Mouse (Mus musculus) MEL (cell line): ENCODE results near the gene Olfr550. TPM values are rescaled to one million over a fixed set of nuclear protein-coding genes. Genes with fewer than 3 reads are reported as not detected.

Source experiments
- DNase-seq: peaks from one replicate; pipeline ENCODE4 v3.0.0; 2011; ENCODE audit warnings: low read depth, low spot score
- H3K27ac ChIP-seq: 2 replicates; pipeline ENCODE4 v1.5.1; 2012; ENCODE audit warnings: low read depth, mild to moderate bottlenecking, control low read depth, low read length, moderate library complexity; ENCODE audit not compliant: control insufficient read depth
- H3K27me3 ChIP-seq, 2 experiments: fragments of 150-350 bp in 1 of 2; sonication (generic) in 1 of 2; 2 replicates each; pipeline ENCODE4 v1.6.1; 2012; ENCODE audit warnings: low read length in 2 of 2, mild to moderate bottlenecking in 2 of 2, improper control_type of control experiment in 1 of 2, moderate library complexity in 1 of 2; ENCODE audit not compliant: insufficient read depth in 2 of 2, control insufficient read depth in 1 of 2
- H3K36me3 ChIP-seq, 2 experiments: 2 replicates each; pipeline ENCODE4 v1.6.1; 2012 to 2014; ENCODE audit warnings: low read length in 2 of 2, improper control_type of control experiment in 1 of 2, inconsistent platforms in 1 of 2, mild to moderate bottlenecking in 1 of 2; ENCODE audit not compliant: insufficient read depth in 2 of 2, control insufficient read depth in 1 of 2
- H3K4me1 ChIP-seq, 2 experiments: fragments of 150-350 bp in 1 of 2; sonication (generic) in 1 of 2; 2 replicates each; pipeline ENCODE4 v1.6.1; 2012; ENCODE audit warnings: low read length in 2 of 2, improper control_type of control experiment in 1 of 2, mild to moderate bottlenecking in 1 of 2; ENCODE audit not compliant: insufficient read depth in 2 of 2, control insufficient read depth in 1 of 2
- H3K4me3 ChIP-seq, 2 experiments: fragments of 150-350 bp in 1 of 2; sonication (generic) in 1 of 2; 2 replicates each; pipeline ENCODE4 v1.5.1; 2012; ENCODE audit warnings: low read depth in 2 of 2, low read length in 2 of 2, mild to moderate bottlenecking in 2 of 2, moderate library complexity in 2 of 2, control low read depth in 1 of 2, improper control_type of control experiment in 1 of 2; ENCODE audit not compliant: control insufficient read depth in 1 of 2, insufficient read depth in 1 of 2
- H3K79me2 ChIP-seq: 2 replicates; pipeline ENCODE4 v1.6.1; 2012; ENCODE audit warnings: mild to moderate bottlenecking, low read length, moderate library complexity; ENCODE audit not compliant: control insufficient read depth, poor library complexity, insufficient read depth
- H3K9ac ChIP-seq: 2 replicates; pipeline ENCODE4 v1.6.1; 2012; ENCODE audit warnings: low read depth, mild to moderate bottlenecking, control low read depth, low read length, moderate library complexity; ENCODE audit not compliant: control insufficient read depth, poor library complexity, severe bottlenecking
- H3K9me3 ChIP-seq: fragments of 150-350 bp; sonication (generic); replicated peaks from 2 replicates; pipeline ENCODE4 v1.6.1; 2012; ENCODE audit warnings: mild to moderate bottlenecking, low read length, improper control_type of control experiment, moderate library complexity; ENCODE audit not compliant: insufficient read depth
- BHLHE40 ChIP-seq: IDR thresholded peaks from 2 replicates; pipeline ENCODE4 v1.6.1; 2012; ENCODE audit warnings: low read depth, mild to moderate bottlenecking, inconsistent platforms, low read length, improper control_type of control experiment, borderline replicate concordance
- CHD1 ChIP-seq: IDR thresholded peaks from 2 replicates; pipeline ENCODE4 v1.6.1; 2012; ENCODE audit warnings: low read depth, mild to moderate bottlenecking, inconsistent platforms, low read length, improper control_type of control experiment
- CHD2 ChIP-seq: IDR thresholded peaks from 2 replicates; pipeline ENCODE4 v1.6.1; 2011; ENCODE audit warnings: low read length, improper control_type of control experiment
- CTCF ChIP-seq, 3 experiments: IDR thresholded peaks in 2 of 3; conservative IDR thresholded peaks in 1 of 3; 2 replicates each; pipeline ENCODE4 v1.5.1; 2011 to 2012; ENCODE audit warnings: low read length in 3 of 3, low read depth in 2 of 3, mild to moderate bottlenecking in 2 of 3, improper control_type of control experiment in 1 of 3, inconsistent platforms in 1 of 3, mixed read lengths in 1 of 3, moderate library complexity in 1 of 3; ENCODE audit not compliant: control insufficient read depth in 1 of 3, insufficient read depth in 1 of 3, poor library complexity in 1 of 3, severe bottlenecking in 1 of 3
- E2F4 ChIP-seq: IDR thresholded peaks from 2 replicates; pipeline ENCODE4 v1.6.1; 2011; ENCODE audit warnings: low read depth, low read length, improper control_type of control experiment, borderline replicate concordance
- ELF1 ChIP-seq: IDR thresholded peaks from 2 replicates; pipeline ENCODE4 v1.6.1; 2014; ENCODE audit warnings: low read depth, mild to moderate bottlenecking, inconsistent platforms, low read length, improper control_type of control experiment, moderate library complexity
- EP300 ChIP-seq, 2 experiments: IDR thresholded peaks; 2 replicates each; pipeline ENCODE4 v1.6.1; 2011; ENCODE audit warnings: improper control_type of control experiment in 2 of 2, low read length in 2 of 2, low read depth in 1 of 2, mild to moderate bottlenecking in 1 of 2
- ETS1 ChIP-seq: IDR thresholded peaks from 2 replicates; pipeline ENCODE4 v1.6.1; 2012; ENCODE audit warnings: low read depth, mild to moderate bottlenecking, inconsistent platforms, low read length, improper control_type of control experiment, moderate library complexity
- GABPA ChIP-seq: IDR thresholded peaks from 2 replicates; pipeline ENCODE4 v1.6.1; 2012; ENCODE audit warnings: low read depth, mild to moderate bottlenecking, inconsistent platforms, low read length, improper control_type of control experiment, moderate library complexity
- GATA1 ChIP-seq: IDR thresholded peaks from 2 replicates; pipeline ENCODE4 v1.6.1; 2011; ENCODE audit warnings: low read depth, low read length, improper control_type of control experiment
- HCFC1 ChIP-seq: IDR thresholded peaks from 2 replicates; pipeline ENCODE4 v1.6.1; 2012; ENCODE audit warnings: low read depth, mild to moderate bottlenecking, inconsistent platforms, low read length, improper control_type of control experiment, moderate library complexity
- JUND ChIP-seq: IDR thresholded peaks from 2 replicates; pipeline ENCODE4 v1.6.1; 2011; ENCODE audit warnings: low read depth, mild to moderate bottlenecking, improper control_type of control experiment, low read length
- KAT2A ChIP-seq: conservative IDR thresholded peaks from 2 replicates; pipeline ENCODE4 v1.6.1; 2012; ENCODE audit warnings: low read depth, low read length, improper control_type of control experiment, inconsistent platforms
- MAX ChIP-seq: IDR thresholded peaks from 2 replicates; pipeline ENCODE4 v1.6.1; 2011; ENCODE audit warnings: low read length, improper control_type of control experiment
- MAZ ChIP-seq: IDR thresholded peaks from 2 replicates; pipeline ENCODE4 v1.6.1; 2012; ENCODE audit warnings: low read depth, mild to moderate bottlenecking, inconsistent platforms, low read length, improper control_type of control experiment
- MXI1 ChIP-seq: IDR thresholded peaks from 2 replicates; pipeline ENCODE4 v1.6.1; 2011; ENCODE audit warnings: mild to moderate bottlenecking, low read depth, low read length, improper control_type of control experiment
- NRF1 ChIP-seq: IDR thresholded peaks from 2 replicates; pipeline ENCODE4 v1.6.1; 2014; ENCODE audit warnings: low read depth, mild to moderate bottlenecking, inconsistent platforms, low read length, improper control_type of control experiment, moderate library complexity; ENCODE audit not compliant: poor library complexity, insufficient read depth, severe bottlenecking
- POLR2A ChIP-seq, 2 experiments: IDR thresholded peaks; 2 replicates each; pipeline ENCODE4 v1.6.1; 2011 to 2012; ENCODE audit warnings: low read length in 2 of 2, mild to moderate bottlenecking in 2 of 2, control low read depth in 1 of 2, improper control_type of control experiment in 1 of 2, low read depth in 1 of 2, moderate library complexity in 1 of 2; ENCODE audit not compliant: control insufficient read depth in 1 of 2, insufficient read depth in 1 of 2, poor library complexity in 1 of 2
- POLR2AphosphoS2 ChIP-seq: IDR thresholded peaks from 2 replicates; pipeline ENCODE4 v1.6.1; 2011; ENCODE audit warnings: low read length, improper control_type of control experiment
- POLR2AphosphoS5 ChIP-seq: IDR thresholded peaks from 2 replicates; pipeline ENCODE4 v1.6.1; 2012; ENCODE audit warnings: low read depth, borderline replicate concordance, mild to moderate bottlenecking, inconsistent platforms, low read length, moderate library complexity, mixed read lengths
- RAD21 ChIP-seq: IDR thresholded peaks from 2 replicates; pipeline ENCODE4 v1.6.1; 2011; ENCODE audit warnings: mild to moderate bottlenecking, low read depth, low read length, improper control_type of control experiment
- RCOR1 ChIP-seq: IDR thresholded peaks from 2 replicates; pipeline ENCODE4 v1.6.1; 2012; ENCODE audit warnings: low read depth, mild to moderate bottlenecking, inconsistent platforms, low read length, improper control_type of control experiment
- SIN3A ChIP-seq: IDR thresholded peaks from 2 replicates; pipeline ENCODE4 v1.6.1; 2012; ENCODE audit warnings: low read length, improper control_type of control experiment, inconsistent platforms
- SMC3 ChIP-seq: IDR thresholded peaks from 2 replicates; pipeline ENCODE4 v1.6.1; 2011; ENCODE audit warnings: low read depth, low read length, improper control_type of control experiment
- TAL1 ChIP-seq: IDR thresholded peaks from 2 replicates; pipeline ENCODE4 v1.6.1; 2012; ENCODE audit warnings: mild to moderate bottlenecking, inconsistent platforms, low read length, moderate library complexity, mixed read lengths
- TBP ChIP-seq: IDR thresholded peaks from 2 replicates; pipeline ENCODE4 v1.8.0; 2011; ENCODE audit warnings: low read depth, low read length, improper control_type of control experiment
- TCF12 ChIP-seq: IDR thresholded peaks from 2 replicates; pipeline ENCODE4 v1.6.1; 2014; ENCODE audit warnings: low read depth, mild to moderate bottlenecking, inconsistent platforms, low read length, improper control_type of control experiment, moderate library complexity
- UBTF ChIP-seq: IDR thresholded peaks from 2 replicates; pipeline ENCODE4 v1.6.1; 2012; ENCODE audit warnings: low read depth, mild to moderate bottlenecking, inconsistent platforms, low read length, improper control_type of control experiment, moderate library complexity, borderline replicate concordance; ENCODE audit not compliant: insufficient read depth
- USF1 ChIP-seq: IDR thresholded peaks from 2 replicates; pipeline ENCODE4 v1.6.1; 2014; ENCODE audit warnings: low read depth, mild to moderate bottlenecking, inconsistent platforms, low read length, improper control_type of control experiment, moderate library complexity
- USF2 ChIP-seq, 2 experiments: IDR thresholded peaks; 2 replicates each; pipeline ENCODE4 v1.6.1; 2011 to 2012; ENCODE audit warnings: improper control_type of control experiment in 2 of 2, low read length in 2 of 2, borderline replicate concordance in 1 of 2, inconsistent platforms in 1 of 2, low read depth in 1 of 2, mild to moderate bottlenecking in 1 of 2; ENCODE audit not compliant: insufficient read depth in 1 of 2
- ZC3H11A ChIP-seq: IDR thresholded peaks from 2 replicates; pipeline ENCODE4 v1.6.1; 2012; ENCODE audit warnings: low read depth, mild to moderate bottlenecking, inconsistent platforms, low read length, improper control_type of control experiment
- ZKSCAN1 ChIP-seq: IDR thresholded peaks from 2 replicates; pipeline ENCODE4 v1.6.1; 2012; ENCODE audit warnings: low read depth, mild to moderate bottlenecking, inconsistent platforms, low read length, improper control_type of control experiment, moderate library complexity
- ZNF384 ChIP-seq: IDR thresholded peaks from 2 replicates; pipeline ENCODE4 v1.6.1; 2012; ENCODE audit warnings: low read depth, mild to moderate bottlenecking, inconsistent platforms, low read length, improper control_type of control experiment
- polyA plus RNA-seq, 2 experiments: library from polyadenylated mRNA; stranded (reverse) in 1 of 2; unstranded in 1 of 2; fragments of >175 nt in 1 of 2; fragments of >200 nt in 1 of 2; gene quantifications; 2 replicates each; pipeline versions ENCODE4 v1.2.1 to v1.2.4; 2012; ENCODE audit warnings: low replicate concordance in 2 of 2, low read depth in 1 of 2; ENCODE audit not compliant: insufficient read length in 2 of 2, insufficient read depth in 1 of 2, missing spikeins in 1 of 2
- total RNA-seq: library from RNA; depleted of rRNA; stranded (reverse); fragments of 300-350 nt; gene quantifications from 2 replicates; pipeline ENCODE4 v1.2.3, GENCODE M21; 2012

Olfr550 gene
- total and polyA plus RNA-seq, 3 experiments = not detected

DNA sequence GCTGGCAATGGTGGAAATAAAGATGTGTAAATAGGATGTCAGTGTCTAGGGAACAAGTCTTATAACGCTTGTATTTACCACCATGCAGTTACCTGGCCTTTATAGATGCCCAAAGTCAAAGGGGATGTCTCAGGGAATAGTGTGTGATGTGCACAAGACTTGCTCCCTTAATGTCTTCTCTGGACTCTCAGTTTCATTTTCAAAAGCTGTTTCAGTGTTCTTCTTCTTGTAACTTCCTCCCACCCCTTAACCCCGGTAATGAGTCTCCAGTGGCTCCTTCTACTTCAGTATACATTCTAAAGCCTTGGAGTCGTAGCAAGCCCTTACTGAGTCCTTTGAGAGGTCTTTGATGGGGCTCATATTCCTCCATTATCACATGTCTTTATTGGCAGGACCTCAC, 18.0 kb upstream of the Olfr550 start (continued):
- TF ChIP-seq RAD21 = no peak
- TF ChIP-seq POLR2A (IDR thresholded peaks at IDR 0.05; ENCODE audit: control insufficient read depth in 1 of 2, insufficient read depth in 1 of 2, low read depth in 1 of 2, low read length in 2 of 2, poor library complexity in 1 of 2) = no peak
- TF ChIP-seq SIN3A = no peak

GRCm38 (mm10) chr7:102564999-102565997, 5.9 kb upstream of the Olfr550 start, which contains the start of gene Trim21:
TSS of gene Trim21 (minus strand) at chr7:102565486.
- peak; percentile 94 for DNase-seq
- Histone ChIP-seq H3K79me2 (no peaks in the 10 kb centered on the region), H3K9me3 (no peaks in the 10 kb centered on the region), H3K36me3 (no peaks in the 10 kb centered on the region; a peak in 1 of 4 replicates), H3K27ac (no peak within 1 kb of the TSS), H3K4me1 (no peaks in the 10 kb centered on the region; a peak in 1 of 4 replicates), H3K4me3 (peak within 1 kb of the TSS; percentile 73 to 100), H3K9ac (peak within 1 kb of the TSS; percentile 67), H3K27me3 (no peaks in the 10 kb centered on the region; a peak in 1 of 4 replicates)
- TF ChIP-seq NRF1 (no peak), MXI1 (peak; percentile 64), RAD21 (no peak), KAT2A (no peak), ELF1 (peak; percentile 70), BHLHE40 (no peak), CTCF (IDR thresholded peaks at IDR 0.05 in 2 of 3, conservative IDR thresholded peaks at IDR 0.05 in 1 of 3; ENCODE audit: control insufficient read depth in 1 of 3, insufficient read depth in 1 of 3, low read depth in 2 of 3, low read length in 3 of 3, poor library complexity in 1 of 3, severe bottlenecking in 1 of 3) (no peak), RCOR1 (no peak), CHD2 (no peak), UBTF (no peak), ZC3H11A (no peak), MAX (no peak), USF2 (IDR thresholded peaks at IDR 0.05; ENCODE audit: borderline replicate concordance in 1 of 2, insufficient read depth in 1 of 2, low read depth in 1 of 2, low read length in 2 of 2) (no peak), TBP (no peak), ETS1 (peak; percentile 55), HCFC1 (peak; percentile 46; the same call in 1 of the 2 replicates), GATA1 (no peak), JUND (no peak), ZKSCAN1 (no peak), USF1 (no peak), TCF12 (no peak), POLR2AphosphoS2 (no peak), GABPA (no peak), MAZ (no peak), EP300 (IDR thresholded peaks at IDR 0.05; ENCODE audit: low read depth in 1 of 2, low read length in 2 of 2) (no peak), CHD1 (no peak), POLR2AphosphoS5 (no peak), E2F4 (no peak), ZNF384 (no peak), TAL1 (no peak), SMC3 (no peak)
